Mouse (Mus musculus) liver, adult 2 months (tissue): ENCODE measurements around the gene Dmwd.

Experiments used
- CTCF ChIP-seq: fragments of 200-500 bp; IDR thresholded peaks from 2 replicates; pipeline ENCODE4 v1.5.1; 2011; ENCODE audit warnings: low read depth, low read length, control low read depth
- POLR2A ChIP-seq: fragments of 200-500 bp; IDR thresholded peaks from 2 replicates; pipeline ENCODE4 v1.6.1; 2011; ENCODE audit warnings: low read length, control low read depth; ENCODE audit not compliant: insufficient read depth; ENCODE audit errors: extremely low read depth

DNA sequence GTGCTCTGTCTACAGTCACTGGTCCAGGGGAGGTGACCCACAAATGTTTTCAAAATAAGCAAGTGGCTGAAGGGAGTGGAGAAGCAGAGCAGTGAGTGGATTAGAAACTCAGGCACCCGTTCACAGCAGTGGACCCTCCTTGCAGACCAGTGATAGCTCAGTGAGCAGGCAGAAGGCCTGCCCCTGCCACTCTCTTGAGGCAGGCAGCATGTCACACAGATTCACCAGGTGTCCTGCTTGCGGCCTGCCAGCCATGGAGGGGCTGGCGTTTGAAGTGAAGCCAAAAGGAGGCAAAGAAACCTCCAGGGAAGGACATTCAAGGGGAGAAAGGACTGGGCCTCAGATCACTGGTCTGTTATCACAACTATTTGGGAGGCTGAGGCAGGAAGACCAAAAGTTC is 2.7 kb downstream of the Dmwd start:
- TF ChIP-seq CTCF, result no peak
- TF ChIP-seq POLR2A, result no peak
